Mouse (Mus musculus): ENCODE measurements around the gene Dnajc11.

DNA sequence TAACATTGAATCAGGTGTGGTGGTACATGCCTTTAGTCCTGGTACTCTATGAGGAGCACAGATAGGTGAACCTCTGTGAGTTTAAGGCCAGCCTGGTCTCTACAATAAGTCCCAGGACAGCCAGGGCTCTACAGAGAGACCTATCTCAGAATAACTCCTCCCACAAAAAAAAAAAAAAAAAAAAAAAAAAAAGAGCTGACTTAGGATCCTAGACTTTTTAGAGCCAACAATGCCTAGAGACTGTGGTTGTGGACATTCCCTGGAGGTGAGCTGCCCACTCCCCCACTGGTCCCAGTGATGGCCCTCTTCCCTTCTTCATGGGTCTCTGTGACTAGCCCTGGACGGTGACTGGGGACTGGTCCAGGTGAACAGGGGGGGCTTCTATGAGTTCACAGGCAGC is 22.3 kb downstream of the Dnajc11 start:
- TF ChIP-seq POLR2A (IDR thresholded peaks at IDR 0.05; ENCODE audit: low read depth, low read length), result no peak
- TF ChIP-seq CTCF (IDR thresholded peaks at IDR 0.05; ENCODE audit: borderline replicate concordance, insufficient read depth, low read length), result no peak
